Mouse (Mus musculus): Measurements from ENCODE around the gene Rabgap1l. TPM values are rescaled to one million over a fixed set of nuclear protein-coding genes. Genes with fewer than 3 reads are reported as not detected.

Gene Rabgap1l
- polyA plus RNA-seq, 1 experiment from 2014 or later: 27.0 TPM

DNA sequence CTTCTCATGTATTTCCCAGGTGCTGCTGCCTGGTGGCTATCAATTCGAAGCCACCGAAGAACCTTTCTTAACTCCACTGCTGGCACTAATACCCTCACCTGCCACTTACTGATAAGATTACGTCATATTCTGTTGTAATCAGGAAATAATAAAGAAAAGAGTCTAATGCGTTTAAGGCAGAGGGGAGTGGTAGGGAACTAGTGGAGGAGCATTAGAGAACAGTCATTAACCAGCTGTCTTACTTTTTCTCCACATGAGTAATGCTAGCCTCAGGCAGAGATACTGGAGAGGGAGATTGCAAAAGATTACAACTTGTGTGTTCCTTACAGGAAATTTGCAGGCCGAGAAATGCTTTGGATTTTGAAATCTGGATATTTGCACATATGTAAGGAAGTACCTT lies 530.0 kb downstream of the Rabgap1l start:
- peak; percentile 27; the same call in 1 of the 2 replicates for ATAC-seq (ENCODE audit: insufficient read depth, low FRiP score)
- no peak overlapping the region for H3K9ac ChIP-seq (ENCODE audit: low read length)
- no peaks in the 10 kb centered on the region for H3K27me3 ChIP-seq (ENCODE audit: control insufficient read depth, insufficient read depth, low read length)
- H3K27ac ChIP-seq (ENCODE audit: low read length): no peak overlapping the region
- H3K4me2 ChIP-seq (ENCODE audit: low read depth, low read length): no peak overlapping the region
- H3K4me1 ChIP-seq (ENCODE audit: control insufficient read depth, insufficient read depth, low read length): peaks cover 10% of the 10 kb centered on the region
- H3K36me3 ChIP-seq (ENCODE audit: control insufficient read depth, insufficient read depth, low read length): no peaks in the 10 kb centered on the region
- 63% methylated on average over 5 of the region's 5 CpGs for WGBS
- H3K4me3 ChIP-seq (replicated peaks; ENCODE audit: low read length): no peak overlapping the region
- no peaks in the 10 kb centered on the region for H3K9me3 ChIP-seq (replicated peaks; ENCODE audit: control insufficient read depth, low read length)

DNA sequence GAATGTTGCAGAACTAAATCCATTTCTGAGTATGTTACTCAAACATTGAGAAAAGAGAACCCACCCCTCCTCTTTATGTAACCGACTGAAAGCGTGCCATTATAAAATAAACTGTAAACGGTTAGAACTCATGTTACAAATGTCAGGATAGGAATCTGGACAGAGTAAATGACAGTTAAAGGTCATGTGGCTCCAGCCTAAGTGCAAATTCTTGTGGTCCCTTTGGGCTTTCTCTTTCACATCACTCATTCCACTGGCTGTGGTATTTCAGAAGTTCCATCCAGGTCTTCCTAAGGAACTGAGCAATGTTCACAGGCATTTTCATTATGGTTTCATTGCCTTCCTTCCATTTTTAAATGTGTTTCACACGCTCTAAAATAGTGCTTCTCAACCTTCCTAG lies 530.6 kb downstream of the Rabgap1l start:
- Histone ChIP-seq H3K27me3 (ENCODE audit: control insufficient read depth, insufficient read depth, low read length) (no peaks in the 10 kb centered on the region), H3K4me3 (replicated peaks; ENCODE audit: low read length) (no peak overlapping the region), H3K36me3 (ENCODE audit: control insufficient read depth, insufficient read depth, low read length) (no peaks in the 10 kb centered on the region), H3K27ac (ENCODE audit: low read length) (no peak overlapping the region), H3K4me2 (ENCODE audit: low read depth, low read length) (no peak overlapping the region), H3K9ac (ENCODE audit: low read length) (no peak overlapping the region), H3K9me3 (replicated peaks; ENCODE audit: control insufficient read depth, low read length) (no peaks in the 10 kb centered on the region), H3K4me1 (ENCODE audit: control insufficient read depth, insufficient read depth, low read length) (peaks cover 10% of the 10 kb centered on the region)
- ATAC-seq (ENCODE audit: insufficient read depth, low FRiP score): no peak
- 44% methylated on average over 4 of the region's 4 CpGs for WGBS

DNA sequence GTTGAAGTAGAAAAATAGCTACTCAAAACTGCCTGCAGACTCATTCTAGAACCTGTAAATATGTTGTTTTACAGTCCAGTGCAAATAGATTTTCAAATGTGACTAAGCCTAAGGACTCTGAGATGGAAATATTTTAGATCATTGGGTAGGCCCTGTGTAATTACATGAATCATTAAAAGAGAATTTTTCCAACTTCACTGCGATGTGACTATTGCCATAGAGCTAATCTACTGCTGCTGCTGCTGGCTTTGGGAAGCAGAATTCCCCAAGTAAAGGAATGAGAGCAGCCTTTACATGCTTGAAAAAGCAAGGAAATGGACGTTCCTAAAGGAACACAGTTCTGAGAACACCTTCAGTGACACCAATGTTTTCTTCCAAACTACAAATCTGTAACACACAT lies 531.2 kb downstream of the Rabgap1l start:
- Histone ChIP-seq H3K9me3 (replicated peaks; ENCODE audit: control insufficient read depth, low read length) (no peaks in the 10 kb centered on the region), H3K27ac (ENCODE audit: low read length) (no peak overlapping the region), H3K36me3 (ENCODE audit: control insufficient read depth, insufficient read depth, low read length) (no peaks in the 10 kb centered on the region), H3K4me2 (ENCODE audit: low read depth, low read length) (no peak overlapping the region), H3K9ac (ENCODE audit: low read length) (no peak overlapping the region), H3K4me1 (ENCODE audit: control insufficient read depth, insufficient read depth, low read length) (peaks cover 10% of the 10 kb centered on the region), H3K27me3 (ENCODE audit: control insufficient read depth, insufficient read depth, low read length) (no peaks in the 10 kb centered on the region), H3K4me3 (replicated peaks; ENCODE audit: low read length) (no peak overlapping the region)
- 72% methylated on average over 2 of the region's 2 CpGs for WGBS
- no peak for ATAC-seq (ENCODE audit: insufficient read depth, low FRiP score)

DNA sequence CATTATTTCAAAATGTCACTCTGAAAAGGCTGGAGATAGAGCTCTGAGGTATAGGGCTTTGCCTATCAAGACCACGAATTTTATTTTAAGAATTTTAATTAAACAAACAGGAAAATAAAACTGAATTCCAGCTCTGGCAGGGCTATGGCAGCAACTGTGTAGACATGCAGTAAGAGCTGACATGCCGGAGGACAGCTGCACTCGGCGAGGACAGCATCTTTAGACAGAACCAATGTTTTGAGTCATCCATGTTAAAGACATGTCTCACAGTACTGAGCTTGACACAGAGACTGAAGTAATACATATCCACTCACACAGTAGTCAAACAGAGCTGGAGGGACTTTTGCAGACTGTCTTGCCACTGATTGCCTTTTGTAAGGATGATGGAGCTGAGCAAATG lies 532.4 kb downstream of the Rabgap1l start:
- H3K4me1 ChIP-seq (ENCODE audit: control insufficient read depth, insufficient read depth, low read length): peaks cover 10% of the 10 kb centered on the region
- ATAC-seq (ENCODE audit: insufficient read depth, low FRiP score): no peak
- no peak overlapping the region for H3K4me3 ChIP-seq (replicated peaks; ENCODE audit: low read length)
- H3K9me3 ChIP-seq (replicated peaks; ENCODE audit: control insufficient read depth, low read length): no peaks in the 10 kb centered on the region
- H3K36me3 ChIP-seq (ENCODE audit: control insufficient read depth, insufficient read depth, low read length): no peaks in the 10 kb centered on the region
- no peaks in the 10 kb centered on the region for H3K27me3 ChIP-seq (ENCODE audit: control insufficient read depth, insufficient read depth, low read length)
- no peak overlapping the region for H3K9ac ChIP-seq (ENCODE audit: low read length)
- H3K27ac ChIP-seq (ENCODE audit: low read length): no peak overlapping the region; the same call in 1 of the 2 replicates
- H3K4me2 ChIP-seq (ENCODE audit: low read depth, low read length): no peak overlapping the region
- WGBS: 74% methylated on average over 4 of the region's 4 CpGs

DNA sequence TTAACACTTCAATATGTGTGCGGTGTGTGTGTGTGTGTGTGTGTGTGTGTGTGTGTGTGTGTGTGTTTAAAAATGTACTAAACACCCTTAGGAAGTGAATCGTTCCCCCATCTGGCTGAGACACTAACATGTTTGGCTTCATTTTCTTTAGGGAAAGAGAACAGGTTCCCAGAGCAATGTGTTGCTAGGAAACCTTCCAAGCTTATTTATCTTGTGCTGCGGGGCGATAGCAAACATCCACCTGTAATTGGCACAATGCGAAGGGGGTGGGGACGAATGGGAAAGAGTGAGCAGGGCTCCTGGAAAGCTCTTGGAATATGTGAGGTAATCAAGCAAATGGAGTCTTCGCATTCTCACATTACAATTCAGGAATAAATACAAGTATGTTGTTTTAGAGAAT lies 533.1 kb downstream of the Rabgap1l start:
- no peaks in the 10 kb centered on the region for H3K9me3 ChIP-seq (replicated peaks; ENCODE audit: control insufficient read depth, low read length)

DNA sequence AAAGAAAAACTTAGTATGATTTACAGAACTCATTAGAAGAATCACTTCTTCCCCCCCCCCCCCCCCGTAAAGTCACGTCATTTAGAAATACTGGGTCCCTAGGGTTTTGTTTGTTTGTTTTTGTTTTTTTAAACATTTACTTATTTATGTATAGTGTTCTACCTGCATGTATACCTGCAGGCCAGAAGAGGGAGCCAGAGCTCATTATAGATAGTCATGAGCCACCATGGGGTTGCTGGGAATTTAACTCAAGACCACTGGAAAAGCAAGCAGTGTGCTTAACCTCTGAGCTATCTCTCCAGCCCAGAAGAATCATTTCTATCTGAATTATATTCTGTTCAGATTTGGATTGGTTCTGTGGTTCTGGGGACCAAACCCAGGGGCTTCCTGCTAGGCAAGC lies 539.9 kb downstream of the Rabgap1l start:
- Histone ChIP-seq H3K4me2 (ENCODE audit: low read depth, low read length) (no peak overlapping the region), H3K9ac (ENCODE audit: low read length) (no peak overlapping the region), H3K27ac (ENCODE audit: low read length) (no peak overlapping the region), H3K27me3 (ENCODE audit: control insufficient read depth, insufficient read depth, low read length) (no peaks in the 10 kb centered on the region), H3K4me1 (ENCODE audit: control insufficient read depth, insufficient read depth, low read length) (no peaks in the 10 kb centered on the region), H3K9me3 (replicated peaks; ENCODE audit: control insufficient read depth, low read length) (no peaks in the 10 kb centered on the region), H3K36me3 (ENCODE audit: control insufficient read depth, insufficient read depth, low read length) (peaks cover 2% of the 10 kb centered on the region; the same call in 1 of the 2 replicates), H3K4me3 (replicated peaks; ENCODE audit: low read length) (no peak overlapping the region)
- ATAC-seq (ENCODE audit: insufficient read depth, low FRiP score): no peak
- WGBS: 87% methylated on average over 2 of the region's 2 CpGs

More for the DNA sequence above, 533.1 kb downstream of the Rabgap1l start:
- H3K4me2 ChIP-seq (ENCODE audit: low read depth, low read length): no peak overlapping the region
- no peak overlapping the region for H3K27ac ChIP-seq (ENCODE audit: low read length)
- peaks cover 10% of the 10 kb centered on the region for H3K4me1 ChIP-seq (ENCODE audit: control insufficient read depth, insufficient read depth, low read length)
- H3K4me3 ChIP-seq (replicated peaks; ENCODE audit: low read length): no peak overlapping the region
- WGBS: 36% methylated on average over 7 of the region's 7 CpGs
- no peak overlapping the region for H3K9ac ChIP-seq (ENCODE audit: low read length)
- H3K36me3 ChIP-seq (ENCODE audit: control insufficient read depth, insufficient read depth, low read length): no peaks in the 10 kb centered on the region
- peak; percentile 86; the same call in 1 of the 2 replicates for ATAC-seq (ENCODE audit: insufficient read depth, low FRiP score)
- no peaks in the 10 kb centered on the region for H3K27me3 ChIP-seq (ENCODE audit: control insufficient read depth, insufficient read depth, low read length)

DNA sequence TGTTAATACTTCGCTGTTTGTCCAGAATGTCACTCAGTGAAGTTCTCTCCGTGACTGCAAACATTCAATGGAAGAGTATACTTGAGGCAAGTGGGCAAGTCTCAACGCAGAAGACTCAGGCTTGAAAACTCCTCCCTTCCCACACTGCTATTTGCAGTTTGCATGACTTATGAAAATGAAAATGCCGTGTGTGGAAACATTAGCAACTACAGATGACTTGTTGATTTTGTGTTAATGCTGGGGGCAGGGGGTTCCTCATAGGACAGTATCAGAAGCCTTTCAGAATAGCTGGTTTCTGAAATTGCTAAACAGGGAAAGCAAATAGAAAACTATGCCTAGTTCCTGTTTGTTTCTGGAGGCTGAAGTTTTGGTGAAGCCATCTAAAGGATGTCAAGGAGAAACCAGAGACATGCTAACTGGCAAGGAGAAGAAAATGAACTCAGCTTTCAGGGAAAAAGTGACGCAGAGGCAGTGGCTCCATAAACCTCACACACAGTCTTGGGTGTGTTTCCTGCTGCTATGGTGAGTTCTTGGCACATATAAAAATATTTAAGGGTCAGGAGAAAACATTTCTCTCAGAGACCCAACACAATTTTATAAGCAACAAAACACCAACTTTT lies 541.5 kb downstream of the Rabgap1l start:
- 0 out of 2 replicates have a peak overlapping the region, but pooled peaks have one; percentile 1 for H3K4me2 ChIP-seq (ENCODE audit: low read depth, low read length)
- H3K27ac ChIP-seq (ENCODE audit: low read length): peak overlapping the region; percentile 18; the same call in 1 of the 2 replicates
- WGBS: 64% methylated on average over 5 of the region's 5 CpGs

DNA sequence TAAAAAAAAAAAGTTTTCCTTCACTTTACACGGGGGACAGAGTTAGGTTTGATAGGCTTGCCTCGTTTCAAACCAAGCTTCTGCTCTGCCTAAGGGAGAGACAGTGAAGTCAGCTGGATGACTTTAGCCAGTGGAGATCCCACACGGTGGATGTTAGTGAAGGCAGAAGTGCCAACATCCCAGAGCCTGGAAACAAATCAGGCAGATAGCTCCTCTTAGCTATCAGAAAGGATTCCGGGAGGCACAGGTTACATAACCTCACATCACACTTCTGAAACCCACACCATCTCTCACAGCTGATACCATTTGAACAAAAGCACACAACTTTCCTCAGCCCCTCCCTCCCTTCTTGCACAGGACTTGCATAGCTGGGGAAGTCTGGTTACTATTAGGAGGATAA lies 542.2 kb downstream of the Rabgap1l start:
- WGBS: 47% methylated on average over 4 of the region's 4 CpGs
- Histone ChIP-seq H3K9ac (ENCODE audit: low read length) (no peak overlapping the region; the same call in 1 of the 2 replicates), H3K27ac (ENCODE audit: low read length) (peak overlapping the region; percentile 68), H3K9me3 (replicated peaks; ENCODE audit: control insufficient read depth, low read length) (no peaks in the 10 kb centered on the region), H3K4me2 (ENCODE audit: low read depth, low read length) (no peak overlapping the region), H3K36me3 (ENCODE audit: control insufficient read depth, insufficient read depth, low read length) (peaks cover 2% of the 10 kb centered on the region; the same call in 1 of the 2 replicates), H3K4me1 (ENCODE audit: control insufficient read depth, insufficient read depth, low read length) (no peaks in the 10 kb centered on the region), H3K27me3 (ENCODE audit: control insufficient read depth, insufficient read depth, low read length) (no peaks in the 10 kb centered on the region), H3K4me3 (replicated peaks; ENCODE audit: low read length) (0 out of 2 replicates have a peak overlapping the region, but pooled peaks have one; percentile 9)
- ATAC-seq (ENCODE audit: insufficient read depth, low FRiP score): no peak

More for the DNA sequence above, 541.5 kb downstream of the Rabgap1l start:
- Histone ChIP-seq H3K27me3 (ENCODE audit: control insufficient read depth, insufficient read depth, low read length) (no peaks in the 10 kb centered on the region), H3K9me3 (replicated peaks; ENCODE audit: control insufficient read depth, low read length) (no peaks in the 10 kb centered on the region), H3K4me1 (ENCODE audit: control insufficient read depth, insufficient read depth, low read length) (no peaks in the 10 kb centered on the region), H3K4me3 (replicated peaks; ENCODE audit: low read length) (no peak overlapping the region), H3K9ac (ENCODE audit: low read length) (no peak overlapping the region), H3K36me3 (ENCODE audit: control insufficient read depth, insufficient read depth, low read length) (peaks cover 2% of the 10 kb centered on the region; the same call in 1 of the 2 replicates)
- no peak for ATAC-seq (ENCODE audit: insufficient read depth, low FRiP score)

DNA sequence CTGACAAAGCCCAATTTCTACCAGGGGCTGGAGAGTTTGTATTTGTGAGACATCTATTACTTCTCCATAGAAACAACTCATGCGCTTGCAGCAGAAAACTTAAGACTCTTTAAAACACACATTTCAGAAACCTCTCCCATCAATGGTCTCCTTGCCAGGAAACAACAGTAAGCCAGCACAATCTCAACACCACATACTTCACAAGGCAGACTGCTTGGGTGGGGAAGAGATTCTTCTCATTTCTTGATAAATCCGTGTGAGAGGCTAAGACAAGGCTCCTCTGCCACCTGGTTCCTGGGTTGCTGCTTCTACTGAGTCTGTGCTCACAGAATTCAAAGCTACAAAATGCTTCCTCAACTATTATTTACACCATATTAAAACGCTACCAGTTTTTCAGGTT lies 543.2 kb downstream of the Rabgap1l start:
- H3K9me3 ChIP-seq (replicated peaks; ENCODE audit: control insufficient read depth, low read length): no peaks in the 10 kb centered on the region
- no peak overlapping the region for H3K4me2 ChIP-seq (ENCODE audit: low read depth, low read length)
- H3K27me3 ChIP-seq (ENCODE audit: control insufficient read depth, insufficient read depth, low read length): no peaks in the 10 kb centered on the region
- 56% methylated on average over 3 of the region's 3 CpGs for WGBS
- no peak overlapping the region for H3K4me3 ChIP-seq (replicated peaks; ENCODE audit: low read length)
- no peak for ATAC-seq (ENCODE audit: insufficient read depth, low FRiP score)
- no peak overlapping the region for H3K9ac ChIP-seq (ENCODE audit: low read length)
- H3K27ac ChIP-seq (ENCODE audit: low read length): peak overlapping the region; percentile 68; the same call in 1 of the 2 replicates
- H3K4me1 ChIP-seq (ENCODE audit: control insufficient read depth, insufficient read depth, low read length): no peaks in the 10 kb centered on the region
- peaks cover 2% of the 10 kb centered on the region; the same call in 1 of the 2 replicates for H3K36me3 ChIP-seq (ENCODE audit: control insufficient read depth, insufficient read depth, low read length)

All from stomach, embryonic 16.5 days (tissue).